Mouse (Mus musculus) cerebellum, adult 11 months (tissue): ENCODE results near the gene Cpne2.

Experiments
- DNase-seq: peaks from one replicate; pipeline ENCODE4 v3.0.0; 2022

Cpne2 gene

GRCm38 (mm10) chr8:94532873-94533671 lies at the start of gene Cpne2:
Gene Cpne2 (plus strand): TSS chr8:94532990.
- peak; percentile 5 for DNase-seq

DNA sequence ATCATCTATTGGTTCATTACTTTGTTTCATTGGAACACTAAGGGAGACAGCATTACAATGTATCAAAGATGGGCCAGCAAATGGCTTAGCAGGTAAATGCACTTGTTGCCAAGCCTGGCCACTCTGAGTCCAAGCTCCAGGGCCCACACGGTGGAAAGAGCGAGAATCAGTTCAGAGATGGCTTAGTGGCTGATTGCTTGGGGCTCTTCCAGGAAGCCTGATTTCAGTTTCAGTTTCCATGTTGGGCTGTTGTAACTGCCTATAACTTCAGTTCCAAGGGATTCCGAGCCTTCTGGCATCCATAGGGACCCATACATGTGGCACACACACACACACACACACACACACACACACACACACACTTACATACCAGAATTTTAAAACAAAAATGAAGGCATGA lies 47.5 kb upstream of the Cpne2 start:
- DNase-seq, result no peak

GRCm38 (mm10) chr8:94485882-94486281 lies 46.9 kb upstream of the Cpne2 start:
- no peak for DNase-seq

GRCm38 (mm10) chr8:94488016-94488415 lies 44.8 kb upstream of the Cpne2 start:
- no peak for DNase-seq

- DNase-seq, result no peak
Observed at GRCm38 (mm10) chr8:94489809-94490483, 42.8 kb upstream of the Cpne2 start.

GRCm38 (mm10) chr8:94492021-94492681 lies 40.6 kb upstream of the Cpne2 start:
- DNase-seq, result peak; percentile 27

- no peak for DNase-seq
Observed at GRCm38 (mm10) chr8:94493240-94493639, 39.5 kb upstream of the Cpne2 start.

DNA sequence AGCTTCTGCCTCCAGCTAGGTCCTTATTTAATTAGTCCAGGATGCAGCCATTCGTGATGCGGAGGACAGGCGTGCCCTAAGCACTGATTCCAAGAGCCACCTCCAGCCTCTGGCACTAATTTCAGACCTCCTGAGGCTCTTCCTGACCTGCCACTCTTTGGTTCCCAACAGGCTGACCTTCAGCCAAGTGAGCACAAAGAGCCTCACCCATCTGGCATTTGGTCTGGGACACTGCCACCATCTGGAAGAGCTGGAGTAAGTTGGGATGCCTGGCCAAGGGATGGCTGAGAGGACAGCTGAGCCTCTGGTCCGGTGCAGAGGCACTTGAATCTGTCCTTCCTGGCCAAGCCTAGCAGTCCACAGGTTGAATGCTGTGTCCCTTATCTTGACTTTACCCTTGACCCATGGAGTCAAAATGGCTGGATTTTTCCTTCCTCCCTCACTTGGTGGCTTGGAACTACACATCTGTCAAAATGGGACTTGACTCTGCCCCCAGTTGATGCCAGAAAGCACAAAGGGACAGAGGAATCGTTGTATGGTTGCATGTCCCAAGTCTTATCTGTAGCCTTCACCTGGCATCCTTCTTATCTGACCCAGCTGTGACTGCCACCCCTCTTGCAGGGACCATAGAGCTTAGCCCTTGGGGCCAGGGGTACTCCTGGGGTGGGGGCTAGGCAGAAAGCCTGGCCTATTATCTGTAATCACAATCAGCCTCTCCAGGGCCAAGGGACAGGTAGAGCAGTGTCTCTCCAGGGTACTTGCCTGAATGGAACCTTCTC lies 17.2 kb upstream of the Cpne2 start:
- DNase-seq, result no peak

DNA sequence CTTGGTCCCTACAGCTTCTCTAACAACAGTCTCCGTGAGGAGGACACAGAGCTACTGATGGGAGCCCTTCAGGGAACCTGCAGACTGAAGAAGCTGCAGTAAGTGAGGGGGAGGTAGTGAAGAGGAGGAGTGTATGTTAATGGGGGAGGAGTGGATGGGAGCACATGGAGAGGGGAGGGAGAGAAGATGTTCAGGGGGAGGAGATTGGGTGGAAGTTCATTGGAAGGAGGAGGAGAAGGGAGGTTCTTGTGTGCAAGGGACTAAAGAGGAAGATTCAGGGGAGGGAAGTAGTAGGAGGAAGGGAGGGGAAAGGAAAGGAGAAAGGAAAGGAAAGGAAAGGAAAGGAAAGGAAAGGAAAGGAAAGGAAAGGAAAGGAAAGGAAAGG lies 16.6 kb upstream of the Cpne2 start:
- DNase-seq, result no peak

DNA sequence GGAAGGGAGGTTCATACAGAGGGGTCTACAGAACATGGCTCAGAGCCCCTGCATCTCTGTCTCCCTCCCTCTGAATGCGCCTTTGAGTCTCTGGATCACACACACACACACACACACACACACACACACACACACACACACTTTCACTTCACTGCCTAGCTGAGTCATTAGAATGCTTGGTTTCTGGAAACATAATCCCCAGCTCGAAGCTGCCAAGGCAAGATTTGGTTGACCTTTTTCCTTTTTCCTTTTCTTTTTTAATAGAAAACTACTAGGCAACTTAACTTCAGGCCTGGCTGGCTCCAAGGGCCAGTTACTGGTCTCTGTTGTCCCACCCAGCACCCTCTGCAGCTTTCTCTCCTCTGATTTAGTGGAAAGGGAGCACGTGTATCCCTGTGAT lies 16.0 kb upstream of the Cpne2 start:
- DNase-seq, result no peak

DNA sequence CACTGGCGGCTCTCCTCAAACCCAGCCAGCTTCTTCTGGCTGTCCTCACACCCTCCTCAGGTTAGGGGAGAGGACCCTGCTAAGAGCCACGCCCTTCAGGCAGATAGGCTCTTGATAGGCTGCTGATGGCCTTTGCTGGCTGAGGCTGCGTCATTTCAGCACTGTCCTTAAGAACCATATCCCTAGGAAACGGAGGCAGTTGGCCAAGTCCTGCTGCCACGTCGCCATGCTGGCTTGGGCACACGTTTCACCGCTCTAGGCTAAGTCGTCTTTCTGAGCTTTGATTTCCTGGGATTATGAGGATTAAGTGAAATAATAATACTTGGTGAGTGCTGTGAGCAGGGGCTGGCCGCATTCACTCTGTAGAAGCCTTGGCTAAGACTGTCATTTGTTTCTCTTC lies 14.5 kb upstream of the Cpne2 start:
- DNase-seq, result no peak

DNA sequence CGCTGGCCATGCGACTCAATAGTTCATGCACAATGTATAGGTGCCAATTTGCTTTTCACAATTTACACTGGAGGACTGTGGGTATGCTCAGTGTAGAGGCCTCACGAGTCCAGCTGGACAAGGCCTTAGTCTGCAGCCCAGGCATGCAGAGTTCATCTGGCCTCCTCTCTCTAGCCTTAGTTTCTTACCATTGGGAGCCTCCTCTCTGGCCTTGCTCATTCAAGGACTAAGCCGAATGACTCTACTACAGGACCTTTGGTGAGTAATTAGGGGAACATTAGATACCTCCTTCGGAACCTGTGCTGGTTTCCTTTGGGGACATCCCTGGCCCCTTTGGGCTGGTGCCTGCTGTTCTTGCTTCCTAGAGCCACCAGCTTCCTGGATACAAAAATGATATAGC lies 13.8 kb upstream of the Cpne2 start:
- DNase-seq, result no peak

GRCm38 (mm10) chr8:94521481-94521880 lies 11.3 kb upstream of the Cpne2 start:
- no peak for DNase-seq

DNA sequence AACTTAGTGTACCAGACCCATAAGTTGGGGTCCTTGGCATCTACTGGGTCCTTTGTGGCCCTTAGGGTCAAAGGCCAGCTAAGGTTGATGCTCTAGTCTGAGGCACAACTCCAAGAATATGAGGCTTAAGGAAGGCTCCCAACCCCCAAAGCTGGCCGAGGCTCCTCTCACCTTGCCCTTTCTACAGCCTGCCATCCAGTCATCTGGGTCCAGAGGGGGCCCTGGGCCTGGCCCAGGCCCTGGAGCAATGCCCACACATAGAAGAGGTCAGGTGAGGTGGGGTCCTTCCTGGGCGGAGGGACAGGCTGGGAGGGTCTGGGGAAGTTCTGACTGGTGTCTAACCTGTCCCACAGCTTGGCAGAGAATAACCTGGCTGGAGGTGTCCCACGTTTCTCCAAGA lies 10.3 kb upstream of the Cpne2 start:
- no peak for DNase-seq

DNA sequence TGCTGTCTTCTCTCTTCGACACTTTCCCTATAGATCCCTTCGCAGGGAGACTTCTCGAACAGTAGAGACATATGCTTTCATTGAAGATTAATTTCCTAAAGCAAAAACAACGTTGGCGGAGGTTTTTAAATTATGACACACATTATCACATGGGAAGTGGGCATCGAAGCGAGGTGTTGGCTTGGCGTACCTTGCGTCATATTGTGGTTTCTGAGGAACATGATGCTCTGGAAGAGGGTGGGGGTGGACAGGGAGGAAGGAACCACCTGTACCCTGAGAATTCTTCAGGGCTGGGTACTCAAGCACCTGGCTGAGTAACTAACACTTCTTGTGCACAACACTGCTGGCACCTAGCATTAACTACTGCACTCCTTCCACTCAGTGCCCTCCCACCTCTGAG lies 8.2 kb upstream of the Cpne2 start:
- no peak for DNase-seq

- no peak for DNase-seq
Observed at GRCm38 (mm10) chr8:94527178-94527577, 5.6 kb upstream of the Cpne2 start.

DNA sequence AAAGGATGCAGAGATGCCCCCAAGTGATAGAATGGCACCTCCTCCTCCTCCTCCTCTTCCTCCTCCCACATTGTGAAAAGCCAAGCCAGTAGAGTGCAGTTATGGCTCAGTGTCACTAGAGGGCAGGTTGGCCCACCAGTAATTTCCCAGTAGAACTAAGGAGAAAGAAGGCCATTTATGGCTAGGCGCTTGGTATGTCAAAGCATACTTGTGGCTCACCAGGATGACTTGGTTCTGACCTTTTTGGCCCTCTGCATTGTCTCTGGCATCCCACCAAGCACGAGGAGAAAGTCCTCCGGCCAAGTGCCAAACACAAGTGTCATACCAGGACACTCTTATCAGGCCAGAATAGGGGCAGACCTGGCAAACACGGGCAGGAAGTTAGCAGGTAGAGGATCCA lies 4.5 kb upstream of the Cpne2 start:
- peak; percentile 8 for DNase-seq

DNA sequence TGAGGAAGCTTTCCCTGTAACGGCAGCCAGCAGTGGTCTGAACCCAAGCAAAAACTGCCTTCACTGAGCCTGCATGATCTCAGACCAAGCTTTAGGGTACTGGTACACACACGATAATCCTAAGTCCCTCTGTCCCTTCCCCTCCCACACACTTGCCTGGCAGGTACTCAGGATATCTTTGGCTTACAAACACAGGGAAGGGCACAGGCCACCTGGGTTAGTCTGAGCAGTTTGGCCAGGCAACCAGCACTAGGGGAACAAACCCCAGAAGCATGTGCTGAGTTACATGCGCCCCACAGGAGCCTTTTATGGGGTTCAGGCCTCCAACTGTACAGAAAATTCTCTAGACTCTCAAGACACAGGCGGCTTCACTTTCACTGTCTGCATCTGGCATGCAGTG lies 2.9 kb upstream of the Cpne2 start:
- DNase-seq, result no peak

DNA sequence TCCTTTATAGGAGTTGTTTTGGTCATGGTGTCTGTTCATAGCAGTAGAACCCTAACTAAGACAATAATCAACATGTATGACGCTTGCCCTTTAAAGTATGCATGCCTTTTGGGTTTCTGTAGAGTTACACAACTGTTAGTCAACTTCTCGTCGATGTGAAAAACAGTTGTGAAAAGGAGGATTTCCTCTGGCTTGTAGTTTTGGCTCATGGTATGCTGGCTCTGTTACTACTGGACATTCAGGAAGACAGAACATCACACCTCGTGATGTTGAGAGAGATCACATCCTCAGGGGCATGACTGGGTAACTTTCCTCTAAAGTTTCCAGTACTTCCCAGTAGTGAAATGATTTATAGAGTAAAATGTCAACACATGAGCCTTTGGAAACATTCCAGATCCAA lies 2.1 kb upstream of the Cpne2 start:
- DNase-seq, result no peak

DNA sequence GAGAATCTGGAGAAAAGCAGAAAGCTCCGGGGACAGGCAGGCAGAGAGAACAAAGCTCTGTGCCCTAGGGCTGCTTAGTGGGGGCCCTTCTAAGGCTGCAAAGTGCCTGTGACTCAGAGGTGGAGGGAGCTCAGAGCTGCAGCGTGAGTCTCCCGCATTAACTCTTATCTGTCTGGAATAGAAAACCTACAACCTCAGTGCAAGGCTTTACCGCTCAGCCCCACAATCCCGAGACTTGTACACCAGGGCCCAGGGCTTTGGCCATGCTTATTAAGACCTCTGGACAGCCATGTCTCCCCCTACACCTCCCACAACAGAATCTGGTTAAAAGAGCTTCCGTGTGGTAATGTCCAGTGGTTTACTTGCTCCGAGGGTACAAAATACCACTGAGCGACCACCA lies 790 bp upstream of the Cpne2 start:
- no peak for DNase-seq

DNA sequence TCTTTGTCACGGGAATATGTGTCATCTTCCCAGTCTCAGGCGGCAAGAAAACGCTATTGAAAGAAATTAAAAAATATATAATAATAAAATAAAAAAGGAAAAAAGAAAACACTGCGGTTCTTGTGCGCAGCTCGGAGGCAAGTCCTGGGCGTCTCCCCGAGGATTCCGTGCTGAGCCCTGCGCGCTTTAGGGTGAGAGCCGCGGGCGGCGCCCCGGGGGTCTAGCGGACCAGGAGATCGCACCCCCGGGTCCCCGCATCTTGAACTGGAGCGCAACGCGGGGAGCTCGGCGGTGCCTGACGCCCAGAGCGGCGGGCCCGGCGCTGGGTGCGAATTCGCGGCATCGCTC lies 291 bp upstream of the Cpne2 start:
- DNase-seq, result no peak

- no peak for DNase-seq
Observed at GRCm38 (mm10) chr8:94534612-94535011, 1.8 kb downstream of the Cpne2 start.

DNA sequence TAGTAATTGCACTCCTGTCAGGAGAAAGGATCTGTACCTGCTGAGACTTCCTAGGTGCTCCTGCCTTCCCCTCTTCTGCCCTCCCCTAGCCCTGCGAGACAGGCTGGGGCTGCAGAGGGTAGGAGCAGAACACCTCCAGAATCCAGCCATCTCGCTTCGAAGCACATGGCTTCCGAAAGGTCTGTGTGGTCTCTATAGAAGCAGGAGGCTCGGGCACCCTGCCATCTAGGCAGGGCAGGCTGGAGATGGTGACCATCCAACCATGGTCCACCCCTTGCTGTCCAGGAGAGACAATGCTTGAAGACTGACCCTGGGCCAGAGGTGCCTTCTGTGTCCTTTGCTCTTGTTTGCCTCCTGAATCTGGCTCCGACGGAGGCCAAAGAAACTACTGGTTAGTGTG lies 2.8 kb downstream of the Cpne2 start:
- no peak for DNase-seq

- no peak for DNase-seq
Observed at GRCm38 (mm10) chr8:94537456-94537855, 4.7 kb downstream of the Cpne2 start.
